Mouse (Mus musculus) heart, adult 11 months (tissue): ENCODE measurements around the gene Mrpl44.

Source experiments
- DNase-seq: peaks from one replicate; pipeline ENCODE4 v3.0.0; 2022

Mrpl44 gene

GRCm38 (mm10) chr1:79762282-79763250, 13.3 kb upstream of the Mrpl44 start:
- DNase-seq, result peak; percentile 75

- peak; percentile 77 for DNase-seq
Measured at GRCm38 (mm10) chr1:79764031-79764430, 11.8 kb upstream of the Mrpl44 start.

- DNase-seq, result peak; percentile 4
Measured at GRCm38 (mm10) chr1:79764483-79764882, 11.3 kb upstream of the Mrpl44 start.

GRCm38 (mm10) chr1:79768231-79768630, 7.6 kb upstream of the Mrpl44 start:
- no peak for DNase-seq

- peak; percentile 27 for DNase-seq
Measured at GRCm38 (mm10) chr1:79774164-79774780, 1.5 kb upstream of the Mrpl44 start.

- DNase-seq, result peak; percentile 86
Measured at GRCm38 (mm10) chr1:79778011-79778410, 2.2 kb downstream of the Mrpl44 start.

GRCm38 (mm10) chr1:79782433-79782832, 6.6 kb downstream of the Mrpl44 start:
- peak; percentile 66 for DNase-seq

- peak; percentile 88 for DNase-seq
Measured at GRCm38 (mm10) chr1:79786267-79786927, 10.6 kb downstream of the Mrpl44 start.

GRCm38 (mm10) chr1:79797084-79797483, 21.3 kb downstream of the Mrpl44 start:
- no peak for DNase-seq

GRCm38 (mm10) chr1:79802858-79803427, 27.1 kb downstream of the Mrpl44 start:
- DNase-seq, result peak; percentile 8

- DNase-seq, result peak; percentile 4
Measured at GRCm38 (mm10) chr1:79803614-79804013, 27.8 kb downstream of the Mrpl44 start.

GRCm38 (mm10) chr1:79806865-79807264, 31.0 kb downstream of the Mrpl44 start:
- DNase-seq, result no peak

- peak; percentile 3 for DNase-seq
Measured at GRCm38 (mm10) chr1:79809447-79809846, 33.6 kb downstream of the Mrpl44 start.

GRCm38 (mm10) chr1:79815446-79815845, 39.6 kb downstream of the Mrpl44 start:
- DNase-seq, result no peak

GRCm38 (mm10) chr1:79819296-79819879, 43.6 kb downstream of the Mrpl44 start:
- no peak for DNase-seq

- peak; percentile 97 for DNase-seq
Measured at GRCm38 (mm10) chr1:79822806-79823525, 47.1 kb downstream of the Mrpl44 start.

- DNase-seq, result no peak
Measured at GRCm38 (mm10) chr1:79823951-79824633, 48.3 kb downstream of the Mrpl44 start.
